Mouse (Mus musculus) embryo, embryonic 10 days (tissue): Measurements from ENCODE around the gene Zfand3.

Source experiments
- DNase-seq: peaks from one replicate; pipeline ENCODE4 v3.0.0-alpha.2; 2015; ENCODE audit warnings: low spot score

Gene Zfand3

GRCm38 (mm10) chr17:30004203-30005102, at the start of gene Zfand3:
Gene Zfand3 (plus strand): TSS chr17:30004733.
- DNase-seq: peak; percentile 96

DNA sequence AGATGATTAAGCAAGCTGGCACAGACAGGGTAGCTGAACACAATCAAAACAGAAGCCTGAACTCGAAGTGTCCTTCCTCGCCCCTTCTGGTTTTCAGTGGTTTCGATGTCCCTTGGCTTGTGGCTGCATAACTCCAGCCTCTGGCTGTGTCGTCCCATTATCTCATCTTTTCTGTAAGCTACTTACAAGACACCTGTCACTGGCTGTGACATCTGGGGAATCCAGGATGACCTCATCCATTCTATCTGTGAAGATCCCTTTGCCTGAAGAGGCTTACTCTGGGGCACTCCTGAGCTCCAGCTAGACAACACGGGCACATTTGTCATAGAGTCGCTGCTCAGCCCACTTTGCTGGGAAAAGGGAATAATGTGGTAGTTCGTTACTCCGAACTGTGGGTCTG, 48.7 kb upstream of the Zfand3 start:
- no peak for DNase-seq

GRCm38 (mm10) chr17:29963730-29964259, 40.7 kb upstream of the Zfand3 start:
- peak; percentile 29 for DNase-seq

DNA sequence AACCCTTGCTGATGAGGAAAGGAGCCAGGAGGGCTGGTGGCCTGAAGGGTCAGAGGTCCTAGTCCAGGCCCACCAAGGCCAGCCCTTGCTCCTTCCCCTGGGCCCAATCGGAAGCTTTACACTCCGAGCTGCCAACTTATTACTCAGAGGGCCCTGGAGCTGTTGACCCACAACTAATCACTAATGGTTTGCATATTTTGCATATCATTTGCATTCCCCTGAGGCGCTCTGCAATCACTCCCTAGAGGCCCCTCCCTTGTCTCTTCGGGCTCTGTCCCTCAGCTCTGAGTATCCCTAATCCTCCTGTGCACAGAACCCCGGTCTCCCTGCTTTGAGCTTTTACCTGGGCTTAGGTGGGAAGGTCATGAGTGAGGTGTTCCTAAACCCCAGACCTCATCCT, 39.0 kb upstream of the Zfand3 start:
- peak; percentile 39 for DNase-seq

DNA sequence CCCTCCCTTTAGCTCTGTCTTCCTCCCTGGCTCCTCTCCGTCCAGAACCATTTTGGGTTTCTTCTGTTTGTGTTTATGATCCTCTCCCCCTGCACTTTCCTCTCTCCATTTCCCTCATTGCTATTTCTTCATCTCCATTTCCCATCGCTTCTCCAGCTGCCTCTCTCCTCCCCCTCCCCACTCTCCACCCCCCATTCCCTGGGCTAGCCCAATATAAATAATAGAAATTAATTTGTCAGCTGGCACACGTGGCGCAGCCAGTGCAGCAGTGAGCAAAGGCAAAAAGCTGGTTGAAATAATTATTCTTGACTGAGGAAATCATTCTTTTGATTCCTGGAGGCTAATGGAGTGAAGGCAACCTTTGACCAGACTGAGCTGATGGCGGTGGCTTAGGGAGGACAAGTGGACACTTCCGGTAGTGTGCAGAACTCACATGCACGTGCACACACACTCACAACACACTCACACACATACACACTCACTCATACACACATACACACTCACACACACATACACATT, 34.4 kb upstream of the Zfand3 start, which contains the start of gene Mdga1:
Gene Mdga1, minus strand, starts transcription at position 51 of the 519 bp plus-strand sequence.
- DNase-seq: no peak

DNA sequence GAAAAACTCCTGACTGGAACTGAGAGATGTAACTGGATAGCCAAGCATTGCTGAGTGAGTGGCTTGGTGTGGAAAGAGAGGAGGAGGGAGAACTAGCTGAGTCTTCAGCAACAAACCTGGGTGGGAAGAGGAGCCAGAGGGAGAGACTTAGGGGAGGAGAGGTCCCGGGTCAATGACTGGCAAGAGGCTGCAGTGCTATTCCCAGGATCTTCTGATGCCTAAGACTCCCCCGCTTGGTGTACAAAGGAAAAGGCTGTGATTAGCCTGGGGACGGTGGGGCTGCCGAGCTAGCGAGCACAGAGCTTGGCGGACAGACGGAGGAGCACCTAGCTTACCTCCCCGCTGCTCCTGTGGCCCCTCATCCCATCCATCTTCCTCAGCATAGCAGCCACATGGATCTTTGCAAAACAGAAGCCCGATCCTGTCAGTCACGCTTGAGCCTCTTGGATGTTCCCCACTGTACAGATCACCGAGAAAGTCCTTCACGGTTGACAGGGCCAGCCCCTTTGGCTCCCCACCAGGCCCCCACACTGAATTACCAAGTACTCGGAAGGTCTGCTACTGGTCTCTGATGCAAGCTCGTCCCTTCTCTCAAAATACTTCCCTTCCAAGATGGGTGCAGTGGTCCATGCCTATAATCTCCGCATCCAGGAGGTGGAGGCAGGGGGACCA, 32.6 kb upstream of the Zfand3 start:
- DNase-seq: no peak

DNA sequence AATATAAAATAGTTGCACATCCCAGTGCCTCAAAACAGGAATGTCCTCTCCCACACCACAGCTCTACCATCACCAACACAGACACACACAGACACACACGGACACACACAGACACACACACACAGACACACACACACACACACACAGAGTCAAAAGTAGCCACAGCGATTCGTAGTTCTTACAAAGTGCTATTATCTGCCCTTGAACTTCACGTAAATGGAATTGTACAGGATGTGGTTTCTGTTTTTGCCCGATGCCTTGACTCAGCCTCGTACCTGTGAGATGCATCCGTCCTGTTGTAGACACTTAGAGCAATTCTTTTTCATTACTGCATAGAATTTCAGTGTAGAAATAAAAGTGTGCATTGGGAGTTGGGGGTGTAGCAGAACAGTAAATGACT, 31.3 kb upstream of the Zfand3 start:
- no peak for DNase-seq

DNA sequence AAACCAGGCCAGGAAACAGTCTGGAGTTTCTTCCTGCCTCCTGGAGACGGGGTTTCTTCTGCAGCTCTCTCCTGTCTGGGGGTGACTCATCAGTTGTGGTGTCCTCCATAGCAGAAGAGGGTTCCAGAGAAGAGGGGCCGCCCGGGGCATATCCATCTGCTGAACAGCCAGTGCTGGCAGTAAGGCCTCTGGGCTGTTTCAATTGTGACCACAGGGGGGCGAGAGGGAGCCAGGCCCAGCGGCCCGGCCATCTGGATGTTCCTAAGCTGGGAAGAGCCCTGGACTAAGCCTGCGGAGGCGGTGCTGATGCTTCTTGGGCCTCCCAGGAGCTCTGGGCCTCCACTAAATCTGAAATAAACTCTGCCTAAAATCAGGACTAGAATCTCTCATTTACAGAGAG, 28.8 kb upstream of the Zfand3 start:
- DNase-seq: peak; percentile 87

DNA sequence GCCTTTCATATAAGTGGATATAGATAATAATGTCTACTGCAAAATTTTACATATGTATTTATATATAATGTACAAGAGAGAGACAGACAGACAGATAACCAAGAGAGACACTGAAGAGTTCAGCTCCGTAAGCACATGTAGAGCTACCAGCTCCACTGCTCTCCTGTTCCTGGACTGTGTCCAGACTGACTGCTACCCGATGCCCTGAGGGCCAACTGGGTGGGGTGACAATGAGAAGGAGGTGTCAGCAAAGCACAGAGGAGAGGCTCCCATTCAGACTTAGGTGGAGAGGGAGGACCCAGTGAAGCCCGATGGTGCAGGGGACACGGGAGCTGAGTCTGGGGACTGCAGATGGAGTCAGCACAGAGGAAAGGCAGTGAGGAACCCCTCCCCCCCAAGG, 25.5 kb upstream of the Zfand3 start:
- no peak for DNase-seq

DNA sequence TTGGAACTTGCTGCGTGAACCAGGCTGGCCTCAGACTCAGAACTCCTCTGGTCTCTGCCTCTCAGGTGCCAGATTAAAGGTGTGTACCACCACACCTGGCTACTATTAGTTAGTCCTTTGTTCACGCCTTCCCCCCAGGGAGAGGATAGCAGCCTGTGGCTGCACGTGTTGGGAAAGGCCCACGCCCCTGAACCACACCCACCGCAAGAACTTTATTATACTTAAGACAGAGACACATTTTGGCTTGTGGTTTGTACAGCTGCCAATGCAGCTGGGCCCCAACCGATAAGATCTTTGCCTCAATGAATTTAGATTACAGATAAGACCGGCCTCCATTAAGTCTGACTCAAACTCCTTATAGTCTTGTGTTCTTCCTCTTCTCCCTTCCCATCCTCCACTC, 24.7 kb upstream of the Zfand3 start:
- DNase-seq: no peak

DNA sequence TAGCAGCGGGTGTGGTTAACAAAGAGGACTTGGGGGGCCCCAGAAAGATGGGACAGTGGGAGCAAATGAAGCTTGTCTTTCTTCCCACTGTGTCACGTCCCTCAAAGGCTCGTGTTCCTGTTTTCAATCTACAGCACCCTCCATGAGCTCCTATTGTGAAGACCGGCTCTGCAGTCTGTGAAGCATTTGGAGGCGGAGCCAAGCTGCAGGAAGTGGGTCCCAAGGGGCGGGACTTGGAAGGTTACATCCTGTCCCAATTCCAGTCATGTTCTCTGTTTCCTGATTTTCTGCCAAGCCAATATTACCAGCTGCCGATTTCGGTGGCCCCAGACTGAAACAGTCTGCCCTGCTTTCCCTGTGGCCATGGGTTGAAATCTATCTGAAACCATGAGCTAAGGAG, 23.0 kb upstream of the Zfand3 start:
- peak; percentile 58 for DNase-seq

- DNase-seq: no peak
These were observed 21.3 kb upstream of the Zfand3 start for GRCm38 (mm10) chr17:29983190-29983589.

DNA sequence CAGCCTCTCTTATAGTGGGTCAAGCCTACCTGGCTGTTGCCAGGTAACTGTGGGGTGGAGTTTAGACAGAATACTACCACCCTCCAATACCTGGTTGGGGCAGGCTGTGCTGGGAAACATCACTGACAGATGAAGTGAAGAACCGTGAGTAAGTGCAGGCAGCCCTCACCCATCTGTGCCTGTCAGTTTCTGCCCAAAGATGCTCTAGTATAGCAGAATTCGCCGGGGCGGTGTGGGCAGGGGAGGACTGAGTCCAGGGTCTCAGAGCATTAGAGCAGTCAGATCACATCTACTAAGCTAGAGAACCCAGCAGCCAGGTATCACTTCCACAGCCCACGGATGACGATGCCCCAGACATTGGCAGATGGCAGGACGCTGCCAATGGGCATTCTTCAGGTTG, 19.6 kb upstream of the Zfand3 start:
- DNase-seq: no peak

DNA sequence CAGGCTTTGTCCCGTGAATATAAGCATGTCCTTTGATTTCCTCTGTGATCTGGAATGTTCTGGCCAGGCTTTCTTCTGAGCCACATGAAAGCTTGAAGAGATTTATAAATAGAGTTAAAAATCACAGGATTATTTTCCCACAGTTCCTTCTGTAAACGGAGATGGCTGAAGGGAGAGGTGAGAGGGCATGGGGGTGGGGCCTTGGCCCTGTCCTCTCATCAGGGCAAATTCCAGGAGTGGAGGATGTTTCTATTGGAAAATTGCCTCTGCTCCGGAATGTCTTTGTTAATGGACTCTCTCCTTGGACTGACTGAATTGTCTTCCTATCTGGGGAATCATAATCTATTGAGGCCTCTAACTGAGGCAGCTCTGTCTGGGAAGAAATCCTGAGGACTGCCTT, 19.0 kb upstream of the Zfand3 start:
- DNase-seq: peak; percentile 33

- peak; percentile 47 for DNase-seq
These were observed 16.4 kb upstream of the Zfand3 start for GRCm38 (mm10) chr17:29988141-29988540.

- no peak for DNase-seq
These were observed 14.9 kb upstream of the Zfand3 start for GRCm38 (mm10) chr17:29989653-29990052.

- no peak for DNase-seq
These were observed 14.4 kb upstream of the Zfand3 start for GRCm38 (mm10) chr17:29990136-29990535.

GRCm38 (mm10) chr17:29990845-29991244, 13.7 kb upstream of the Zfand3 start:
- DNase-seq: no peak

DNA sequence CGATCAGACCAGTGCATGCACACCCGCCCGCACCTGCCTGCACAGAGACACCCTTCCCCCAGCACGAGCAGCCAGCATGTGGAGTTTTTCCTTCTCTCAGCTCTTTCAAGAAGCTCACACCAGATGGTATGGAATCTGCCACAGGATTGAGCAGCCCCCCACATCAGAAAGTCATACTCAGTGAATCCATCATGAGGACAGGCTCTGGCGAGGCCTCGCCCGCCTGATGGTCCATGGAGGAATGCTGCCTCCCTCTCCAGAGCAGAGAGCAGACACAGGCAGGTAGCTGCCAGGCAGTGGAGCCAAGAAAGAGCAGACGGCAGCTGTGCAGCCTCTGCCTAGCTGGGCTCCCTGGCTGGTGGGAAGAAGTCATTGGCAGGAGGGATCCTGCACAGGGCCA, 11.0 kb upstream of the Zfand3 start:
- no peak for DNase-seq

- no peak for DNase-seq
These were observed 10.5 kb upstream of the Zfand3 start for GRCm38 (mm10) chr17:29994011-29994410.

DNA sequence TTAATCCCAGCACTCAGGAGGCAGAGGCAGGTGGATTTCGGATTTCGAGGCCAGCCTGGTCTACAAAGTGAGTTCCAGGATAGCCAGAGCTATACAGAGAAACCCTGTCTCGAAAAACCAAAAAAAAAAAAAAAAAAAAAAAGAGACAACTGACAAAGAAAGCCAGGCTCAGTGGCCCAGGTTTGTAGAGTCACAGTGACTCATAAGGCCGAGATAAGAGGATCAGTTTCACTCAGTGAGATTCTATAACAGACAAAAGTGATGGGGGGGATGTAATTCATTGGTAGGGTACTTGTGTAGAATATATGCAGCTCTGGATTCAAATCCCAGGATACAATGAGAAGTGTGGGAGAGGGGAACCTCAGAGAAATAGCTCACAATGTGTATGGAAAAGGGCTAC, 10.1 kb upstream of the Zfand3 start:
- DNase-seq: no peak

DNA sequence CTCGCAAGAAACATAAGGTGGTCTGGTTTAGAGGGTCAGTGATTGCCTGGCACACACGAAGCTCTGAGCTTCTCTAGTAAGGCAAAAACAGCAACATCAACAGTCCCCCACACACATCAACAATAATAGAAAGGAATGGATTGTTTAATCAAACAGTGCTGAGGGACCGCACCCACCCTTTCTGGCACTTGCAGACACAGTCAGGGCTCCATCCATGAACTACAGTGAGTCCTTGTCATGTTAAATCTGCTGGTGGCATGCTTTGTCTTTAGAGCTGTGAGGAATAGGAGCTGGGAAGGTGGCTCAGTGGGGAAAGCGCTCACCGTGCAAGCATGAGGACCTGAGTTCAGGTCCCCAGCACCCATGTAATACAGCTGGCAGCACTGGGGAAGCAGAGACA, 8.5 kb upstream of the Zfand3 start:
- no peak for DNase-seq

GRCm38 (mm10) chr17:29997726-29998125, 6.8 kb upstream of the Zfand3 start:
- DNase-seq: no peak
